Mouse (Mus musculus) megakaryocyte, embryonic 14.5 days (primary cell): ENCODE results near the gene Gli2.

Experiments
- FLI1 ChIP-seq: IDR thresholded peaks from 2 replicates; pipeline ENCODE4 v1.6.1; 2012; ENCODE audit warnings: low read length, inconsistent platforms, mixed read lengths
- GATA1 ChIP-seq: IDR thresholded peaks from 3 replicates; pipeline ENCODE4 v1.6.1; 2012; ENCODE audit warnings: mixed read lengths, low read length, inconsistent platforms, borderline replicate concordance

- TF ChIP-seq FLI1 = no peak
- TF ChIP-seq GATA1 = no peak
Observed at GRCm38 (mm10) chr1:118875227-118875626, 178.2 kb downstream of the Gli2 start.
